Comparison of ENCODE assay signal across 40 mouse cellular contexts in genomic region chr16:3532586-3532985, GRCm38 (mm10). TPM values are rescaled to one million over a fixed set of nuclear protein-coding genes. Genes with fewer than 3 reads are reported as not detected.
"Had no signal": no experiment of that assay in that cellular context is flagged by ENCODE, and none has a peak within 500 bp of the region (broad histone marks: within the 10 kb centered on the region; RNA-seq: fewer than 3 reads in every experiment).

No protein-coding gene starts in this region.

RNA-seq across cellular contexts. Expression of gene Olfr161, which starts 58.3 kb away (rescaled TPM):
- total RNA-seq: heart, postnatal 10 days; heart, postnatal 14 days; heart, postnatal 25 days; heart, postnatal 36 days; heart, postnatal 4 days; hematopoietic stem cell, adult 5-6 weeks; hindbrain, postnatal 0 days; layer of hippocampus, adult 18-20 months; layer of hippocampus, adult 2 months; layer of hippocampus, adult 8-10 months; layer of hippocampus, postnatal 10 days; layer of hippocampus, postnatal 14 days; layer of hippocampus, postnatal 25 days; layer of hippocampus, postnatal 36 days; left cerebral cortex, adult 18-20 months; left cerebral cortex, adult 2 months; left cerebral cortex, adult 8-10 months had no signal
- polyA plus RNA-seq: heart, embryonic 12.5 days; heart, embryonic 13.5 days; heart, embryonic 14.5 days; heart, embryonic 15.5 days; heart, embryonic 16.5 days; heart, postnatal 0 days; hindbrain, embryonic 10.5 days; hindbrain, embryonic 11.5 days; hindbrain, embryonic 12.5 days; hindbrain, embryonic 13.5 days; hindbrain, embryonic 14.5 days; hindbrain, embryonic 15.5 days; hindbrain, embryonic 16.5 days; hindbrain, postnatal 0 days; intestine, embryonic 14.5 days; intestine, embryonic 15.5 days; intestine, embryonic 16.5 days; intestine, postnatal 0 days; kidney, adult 2 months; kidney, embryonic 14.5 days; kidney, embryonic 15.5 days; kidney, embryonic 16.5 days; kidney, postnatal 0 days; large intestine, adult 2 months had no signal
